Mouse (Mus musculus) cerebellum, postnatal 36 days (tissue): ENCODE results near the gene Ntrk2.
A peak's percentile ranks its signal among the peaks of the same experiment; 100 is the strongest.
"Not testable (repeated sequence)": the region's sequence is repeated elsewhere in the genome, so short reads cannot be mapped to it uniquely, and the experiment has no call there.

Experiments used
- DNase-seq, 2 experiments: peaks; one replicate each; pipeline ENCODE4 v3.0.0; 2021 to 2022; ENCODE audit warnings: mixed read lengths in 2 of 2

The Ntrk2 gene

GRCm38 (mm10) chr13:59056859-59057258, 250.5 kb downstream of the Ntrk2 start:
- DNase-seq, result peak; percentile 40 to 48

DNA sequence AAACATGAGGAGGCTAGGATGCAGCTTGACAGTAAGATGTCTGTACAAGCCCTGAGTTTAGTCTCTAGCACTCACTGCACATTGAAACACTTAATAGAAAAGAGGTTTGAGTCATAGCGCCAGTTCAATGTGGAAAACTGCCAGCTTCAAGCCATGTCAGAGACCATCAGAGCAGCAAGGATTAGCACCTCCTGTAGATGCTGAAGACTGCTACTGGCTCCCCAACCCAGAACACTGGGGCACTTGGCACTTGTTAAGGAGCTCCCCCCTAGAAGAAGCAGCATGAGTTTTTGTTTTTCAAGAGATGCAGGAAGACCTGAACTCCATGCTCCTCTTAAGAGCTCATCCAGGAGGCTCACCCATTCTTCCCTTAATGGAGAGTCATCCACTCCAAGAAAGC, 251.5 kb downstream of the Ntrk2 start:
- DNase-seq, result peak; percentile 53 to 72

DNA sequence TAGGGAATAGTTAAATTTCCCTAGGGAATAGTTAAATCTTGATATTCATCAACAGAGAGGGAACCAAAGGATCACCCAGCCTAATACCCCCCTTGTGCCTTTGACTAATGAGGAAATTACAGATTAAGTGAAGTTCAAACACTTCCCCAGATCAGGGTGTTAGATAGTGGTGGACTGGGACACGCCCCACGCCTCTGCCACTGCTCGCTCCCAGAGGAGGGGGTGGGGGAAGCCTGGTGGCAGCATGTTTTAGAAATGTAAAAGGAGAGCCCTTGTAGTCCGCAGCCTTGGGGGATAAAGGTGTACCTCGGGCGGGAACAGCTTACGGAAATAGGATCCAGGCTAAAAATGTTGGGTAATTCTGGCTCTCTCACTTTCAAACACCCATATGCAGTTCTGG, 252.7 kb downstream of the Ntrk2 start:
- no peak for DNase-seq

GRCm38 (mm10) chr13:59065677-59066076, 259.3 kb downstream of the Ntrk2 start:
- no peak for DNase-seq

DNA sequence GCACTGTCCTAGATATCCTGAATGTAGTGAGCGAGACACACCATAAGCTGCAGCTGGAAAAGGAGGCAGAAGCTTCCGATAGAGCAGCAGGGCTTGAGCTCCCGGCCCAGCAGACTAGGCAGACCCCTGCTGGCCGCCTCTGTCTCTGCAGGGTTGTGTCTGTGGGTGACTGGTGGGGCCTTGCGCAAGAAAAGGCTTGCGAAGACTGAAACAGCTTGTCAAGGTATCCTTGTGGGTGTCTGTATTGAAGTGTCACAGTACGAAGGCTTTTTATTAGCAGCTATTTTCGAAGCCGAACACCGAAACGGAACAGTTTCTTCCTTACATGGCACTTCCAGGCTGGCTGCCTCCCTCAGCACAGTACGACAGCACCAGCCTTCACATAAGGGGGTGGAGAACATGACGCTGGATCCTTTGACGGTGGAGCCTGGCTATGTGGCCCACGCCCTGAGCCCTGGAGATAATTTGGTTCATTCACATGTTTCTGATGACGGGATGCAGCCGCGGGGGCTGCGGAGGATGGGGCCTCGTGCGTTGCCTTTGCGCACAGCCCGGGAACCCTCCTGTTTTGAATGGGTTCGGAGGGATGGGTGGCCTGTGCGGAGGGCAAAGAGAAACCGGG, 267.4 kb downstream of the Ntrk2 start:
- DNase-seq, result peak; percentile 74 to 76

GRCm38 (mm10) chr13:59076489-59076888, 270.1 kb downstream of the Ntrk2 start:
- no peak for DNase-seq

DNA sequence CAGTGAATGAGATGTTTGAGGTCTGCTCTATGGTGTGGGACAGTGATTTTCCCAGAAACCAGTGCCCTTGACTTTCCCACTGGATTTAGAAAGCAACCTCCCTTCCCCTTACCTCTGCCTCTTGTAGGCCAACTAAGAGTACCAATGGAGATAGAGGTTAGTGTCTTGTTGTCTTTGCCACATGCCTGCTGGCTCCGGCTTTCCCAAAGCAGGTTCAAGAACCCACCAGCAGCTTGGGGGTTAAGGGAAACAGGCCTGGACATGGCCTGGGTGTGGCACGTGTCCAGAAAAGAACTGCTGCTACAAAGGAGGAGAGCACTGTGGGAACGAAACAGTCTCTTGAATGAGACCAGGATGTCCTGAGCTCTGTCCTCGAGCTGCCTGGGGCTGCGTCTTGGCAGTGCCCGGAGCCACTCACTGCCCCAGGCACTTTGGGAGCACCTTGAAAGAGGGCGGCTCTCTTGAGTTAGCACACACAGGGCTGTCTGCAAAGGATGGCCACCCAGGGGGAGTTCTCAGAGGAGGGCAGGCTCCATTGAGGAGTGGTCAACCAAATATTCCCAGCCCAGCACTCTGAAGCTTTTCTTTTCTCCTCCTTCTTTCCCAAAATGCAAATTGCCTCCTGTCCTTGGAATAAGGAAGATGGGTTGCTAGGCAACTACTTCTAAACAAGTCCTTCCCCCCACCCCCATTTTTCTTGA, 273.5 kb downstream of the Ntrk2 start:
- DNase-seq, result no peak

- DNase-seq, result no peak
Observed at GRCm38 (mm10) chr13:59080468-59080867, 274.1 kb downstream of the Ntrk2 start.

DNA sequence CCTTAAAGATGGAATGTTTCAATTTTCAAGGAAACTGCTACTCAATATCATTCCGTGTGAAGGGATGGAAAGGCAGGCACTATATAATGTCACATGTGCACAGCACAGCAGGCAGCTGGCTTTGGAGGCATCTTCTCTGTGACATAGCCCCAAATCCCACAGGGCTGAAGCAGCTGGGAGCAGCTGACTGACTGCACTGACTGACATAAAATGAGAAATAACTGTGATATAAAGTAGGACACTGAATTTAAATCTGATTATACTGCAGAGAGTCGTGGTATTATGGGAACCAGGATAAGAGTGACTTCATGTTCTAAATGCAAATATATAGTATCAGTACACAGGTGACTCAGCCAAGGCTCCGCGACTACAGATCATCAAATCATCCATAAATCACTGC, 282.6 kb downstream of the Ntrk2 start:
- no peak for DNase-seq

GRCm38 (mm10) chr13:59091138-59091971, 285.0 kb downstream of the Ntrk2 start:
- DNase-seq, result no peak

DNA sequence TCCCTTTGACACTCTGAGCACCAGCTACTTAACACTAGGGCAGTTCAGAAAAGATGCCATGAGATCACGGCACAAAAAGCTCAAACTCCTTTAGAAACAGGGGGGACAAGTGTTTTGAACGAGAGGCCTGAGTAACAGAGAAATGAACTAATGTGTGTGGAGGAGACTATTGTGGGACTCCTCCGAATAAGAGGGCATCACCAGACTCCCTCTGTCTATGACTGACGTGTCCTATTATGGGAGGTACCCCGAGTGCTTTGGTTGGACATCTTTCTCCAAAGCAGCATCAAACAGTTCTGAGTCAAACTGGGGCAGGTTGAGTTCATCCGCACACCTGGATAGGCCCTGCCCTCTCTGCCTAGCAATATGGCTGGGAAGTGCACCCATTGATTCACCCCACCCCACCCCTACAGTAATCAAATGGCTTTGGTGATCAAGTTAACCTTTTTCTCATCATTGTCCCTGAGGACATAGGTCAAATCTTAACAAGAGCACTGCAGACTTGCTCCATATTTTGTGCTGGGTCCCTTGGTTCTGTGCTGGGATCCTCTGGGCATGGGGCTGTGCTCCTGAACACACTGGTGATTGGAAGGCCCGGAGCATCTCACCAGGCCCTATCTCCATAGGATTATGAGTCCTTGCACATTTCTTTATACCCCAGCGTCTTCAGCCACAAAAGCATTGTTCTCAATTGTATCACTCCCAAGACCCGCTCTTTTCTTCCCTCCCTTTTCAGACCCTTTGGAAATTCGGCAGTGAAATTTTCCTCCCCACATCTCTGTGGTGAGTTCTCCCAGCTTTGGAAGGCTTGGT, 285.9 kb downstream of the Ntrk2 start:
- DNase-seq, result no peak

- peak; percentile 25 to 30 for DNase-seq
Observed at GRCm38 (mm10) chr13:59092858-59093154, 286.4 kb downstream of the Ntrk2 start.

GRCm38 (mm10) chr13:59094722-59095121, 288.4 kb downstream of the Ntrk2 start:
- DNase-seq, result no peak

DNA sequence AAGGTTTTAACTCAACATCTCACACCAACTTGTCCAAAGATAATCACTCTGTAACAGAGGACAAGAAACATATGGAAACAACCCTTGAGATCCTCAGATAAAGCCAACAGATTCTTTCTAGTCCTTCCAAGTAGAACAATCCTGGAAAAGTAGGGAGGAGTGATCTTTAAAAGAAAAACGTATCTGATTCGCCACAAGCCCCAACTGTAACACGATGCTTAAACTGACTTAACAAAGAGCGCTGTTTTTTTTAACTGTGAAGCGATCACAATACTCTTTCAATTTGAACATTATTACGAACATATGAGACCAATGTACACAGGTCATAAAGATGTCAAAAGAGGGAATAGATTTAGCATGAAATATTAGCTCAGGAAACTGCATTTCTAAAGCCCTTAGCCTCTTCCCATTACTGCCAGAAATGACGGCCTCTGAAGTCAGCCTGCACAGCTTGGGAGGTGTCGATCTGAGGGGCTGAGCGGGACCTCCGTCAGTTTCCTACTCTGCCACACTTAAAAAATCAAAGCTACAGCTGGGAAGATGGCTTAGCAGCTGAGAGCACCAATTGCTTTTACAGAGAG, 289.5 kb downstream of the Ntrk2 start:
- no peak for DNase-seq

GRCm38 (mm10) chr13:59100086-59100485, 293.7 kb downstream of the Ntrk2 start:
- no peak for DNase-seq

- DNase-seq, result not testable (repeated sequence)
Observed at GRCm38 (mm10) chr13:59107791-59108190, 301.4 kb downstream of the Ntrk2 start.

GRCm38 (mm10) chr13:59110107-59110506, 303.7 kb downstream of the Ntrk2 start:
- no peak for DNase-seq

GRCm38 (mm10) chr13:59114684-59115083, 308.3 kb downstream of the Ntrk2 start:
- no peak for DNase-seq

GRCm38 (mm10) chr13:59115551-59115950, 309.2 kb downstream of the Ntrk2 start:
- DNase-seq, result no peak

DNA sequence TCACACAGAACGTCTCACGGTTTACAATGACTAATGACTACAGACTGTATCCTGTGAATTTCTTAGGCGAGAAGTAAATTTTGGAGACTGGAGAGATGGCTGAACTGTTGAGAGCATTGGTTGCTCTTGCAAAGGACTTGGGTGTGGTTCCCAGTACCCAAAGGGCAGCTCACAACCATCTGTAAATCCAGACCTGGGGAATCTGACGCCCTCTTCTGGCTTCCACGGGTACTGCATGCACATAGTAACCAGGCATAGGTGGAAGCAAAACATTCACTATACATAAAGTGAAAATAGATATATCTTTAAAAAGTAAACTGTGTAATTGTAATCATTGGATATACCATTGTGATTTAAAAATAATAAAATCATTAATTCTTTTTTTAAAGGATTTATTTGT, 310.9 kb downstream of the Ntrk2 start:
- DNase-seq, result no peak

GRCm38 (mm10) chr13:59119596-59120394, 313.4 kb downstream of the Ntrk2 start:
- DNase-seq, result no peak
